Mouse (Mus musculus): ENCODE measurements around the gene Spag9. TPM values are rescaled to one million over a fixed set of nuclear protein-coding genes. Genes with fewer than 3 reads are reported as not detected.
A peak's percentile ranks its signal among the peaks of the same experiment; 100 is the strongest.
"Not testable (repeated sequence)": the region's sequence is repeated elsewhere in the genome, so short reads cannot be mapped to it uniquely, and the experiment has no call there.

The Spag9 gene
- polyA plus RNA-seq, 1 experiment from 2014 or later: 9.2 TPM

DNA sequence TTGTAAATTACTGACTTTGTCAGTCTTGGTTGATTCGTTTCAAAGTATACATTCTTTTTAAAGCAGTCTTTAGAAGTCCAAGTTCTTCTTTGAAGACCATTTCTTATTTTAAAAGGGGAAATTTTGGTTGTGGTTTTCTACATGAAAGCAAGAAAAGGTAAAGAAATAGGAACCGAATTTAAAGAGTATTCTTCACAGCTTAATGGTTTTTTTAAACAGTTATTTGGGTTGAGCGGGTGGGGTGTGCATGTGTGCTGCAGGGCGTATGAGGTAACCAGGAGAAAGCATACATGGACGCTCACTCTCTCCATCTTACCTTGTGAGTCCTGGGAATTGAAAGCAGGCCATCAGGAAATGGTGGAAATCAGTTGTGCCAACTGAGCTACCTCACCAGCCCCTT is 23.2 kb downstream of the Spag9 start:
- Histone ChIP-seq H3K4me1 (replicated peaks) (no peaks in the 10 kb centered on the region), H3K36me3 (replicated peaks) (peaks cover 15% of the 10 kb centered on the region), H3K9me3 (replicated peaks) (no peaks in the 10 kb centered on the region), H3K9ac (no peak overlapping the region), H3K4me2 (no peak overlapping the region), H3K4me3 (replicated peaks) (no peak overlapping the region), H3K27ac (replicated peaks) (no peak overlapping the region), H3K27me3 (no peaks in the 10 kb centered on the region)
- WGBS (ENCODE audit: insufficient replicate concordance): 71% methylated on average over 5 of the region's 5 CpGs
- no peak for ATAC-seq (ENCODE audit: insufficient read depth)

DNA sequence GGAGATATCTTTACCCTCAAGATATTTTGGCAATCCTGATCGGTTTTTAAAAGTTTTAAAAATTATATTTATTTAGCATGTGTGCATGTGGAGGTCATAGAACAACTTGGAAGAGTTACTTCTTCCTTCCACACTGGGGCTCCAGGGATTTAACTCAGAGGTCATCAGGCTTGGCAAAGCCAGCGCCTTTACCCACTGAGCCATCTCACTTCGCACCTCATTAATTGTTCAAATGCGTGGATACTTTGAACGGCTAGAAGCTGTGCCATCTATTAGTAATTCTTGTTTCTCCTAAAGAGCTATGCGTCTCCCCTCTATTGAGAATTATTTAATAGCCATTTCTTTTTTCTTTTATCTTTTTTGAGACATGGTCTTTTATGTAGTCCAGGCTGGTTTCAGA is 24.5 kb downstream of the Spag9 start:
- no peaks in the 10 kb centered on the region for H3K27me3 ChIP-seq
- ATAC-seq (ENCODE audit: insufficient read depth): no peak
- WGBS (ENCODE audit: insufficient replicate concordance): 78% methylated on average over 6 of the region's 6 CpGs

GRCm38 (mm10) chr11:94026289-94026688 is 30.4 kb downstream of the Spag9 start:
- peaks cover 8% of the 10 kb centered on the region for H3K4me1 ChIP-seq (replicated peaks)
- no peak overlapping the region for H3K27ac ChIP-seq (replicated peaks)
- no peaks in the 10 kb centered on the region for H3K36me3 ChIP-seq (replicated peaks)
- H3K4me3 ChIP-seq (replicated peaks): no peak overlapping the region
- H3K9me3 ChIP-seq (replicated peaks): no peaks in the 10 kb centered on the region
- WGBS (ENCODE audit: insufficient replicate concordance): 76% methylated on average over 4 of the region's 4 CpGs
- H3K9ac ChIP-seq: no peak overlapping the region
- H3K27me3 ChIP-seq: no peaks in the 10 kb centered on the region
- ATAC-seq (ENCODE audit: insufficient read depth): no peak
- H3K4me2 ChIP-seq: no peak overlapping the region

More for the DNA sequence above, 24.5 kb downstream of the Spag9 start:
- Histone ChIP-seq H3K9ac (no peak overlapping the region), H3K27ac (replicated peaks) (no peak overlapping the region), H3K36me3 (replicated peaks) (peaks cover 12% of the 10 kb centered on the region), H3K4me1 (replicated peaks) (no peaks in the 10 kb centered on the region), H3K4me2 (no peak overlapping the region), H3K9me3 (replicated peaks) (no peaks in the 10 kb centered on the region), H3K4me3 (replicated peaks) (no peak overlapping the region)

DNA sequence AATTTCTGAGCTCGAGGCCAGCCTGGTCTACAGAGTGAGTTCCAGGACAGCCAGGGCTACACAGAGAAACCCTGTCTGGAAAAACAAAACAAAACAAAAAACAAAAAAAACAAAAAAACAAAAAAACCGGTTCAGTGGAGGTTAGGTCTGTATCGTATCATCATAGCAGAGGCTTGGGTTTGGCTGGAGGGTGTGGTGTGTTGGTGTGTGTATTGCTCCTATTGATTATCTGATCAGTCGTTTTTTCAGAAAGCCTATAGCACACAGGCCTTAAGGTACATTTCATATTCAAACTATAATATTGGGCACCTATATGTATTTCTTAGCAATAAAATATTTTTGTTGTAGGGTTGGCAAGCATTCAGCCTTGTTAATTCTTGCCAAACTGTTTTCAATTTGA is 36.2 kb downstream of the Spag9 start:
- peak; percentile 54; the same call in 1 of the 2 replicates for ATAC-seq (ENCODE audit: insufficient read depth)
- 38% methylated on average over 4 of the region's 4 CpGs for WGBS (ENCODE audit: insufficient replicate concordance)
- peaks cover 18% of the 10 kb centered on the region for H3K4me1 ChIP-seq (replicated peaks)

GRCm38 (mm10) chr11:94032971-94033370 is 37.1 kb downstream of the Spag9 start:
- no peak overlapping the region for H3K9ac ChIP-seq
- no peak overlapping the region for H3K27ac ChIP-seq (replicated peaks)
- peaks cover 18% of the 10 kb centered on the region for H3K4me1 ChIP-seq (replicated peaks)
- no peak overlapping the region for H3K4me3 ChIP-seq (replicated peaks)
- no peak overlapping the region for H3K4me2 ChIP-seq
- ATAC-seq (ENCODE audit: insufficient read depth): no peak
- 55% methylated on average over 2 of the region's 2 CpGs for WGBS (ENCODE audit: insufficient replicate concordance)
- H3K27me3 ChIP-seq: no peaks in the 10 kb centered on the region
- H3K9me3 ChIP-seq (replicated peaks): no peaks in the 10 kb centered on the region
- no peaks in the 10 kb centered on the region for H3K36me3 ChIP-seq (replicated peaks)

More for the DNA sequence above, 36.2 kb downstream of the Spag9 start:
- Histone ChIP-seq H3K4me3 (replicated peaks) (no peak overlapping the region), H3K9ac (no peak overlapping the region), H3K27me3 (no peaks in the 10 kb centered on the region), H3K4me2 (no peak overlapping the region), H3K9me3 (replicated peaks) (no peaks in the 10 kb centered on the region), H3K36me3 (replicated peaks) (no peaks in the 10 kb centered on the region), H3K27ac (replicated peaks) (no peak overlapping the region)

GRCm38 (mm10) chr11:94035974-94036373 is 40.1 kb downstream of the Spag9 start:
- ATAC-seq (ENCODE audit: insufficient read depth): no peak
- 45% methylated on average over 2 of the region's 2 CpGs for WGBS (ENCODE audit: insufficient replicate concordance)
- Histone ChIP-seq H3K27me3 (no peaks in the 10 kb centered on the region), H3K27ac (replicated peaks) (no peak overlapping the region), H3K4me2 (no peak overlapping the region), H3K9ac (no peak overlapping the region), H3K4me1 (replicated peaks) (peaks cover 11% of the 10 kb centered on the region), H3K9me3 (replicated peaks) (no peaks in the 10 kb centered on the region), H3K36me3 (replicated peaks) (no peaks in the 10 kb centered on the region), H3K4me3 (replicated peaks) (no peak overlapping the region)

DNA sequence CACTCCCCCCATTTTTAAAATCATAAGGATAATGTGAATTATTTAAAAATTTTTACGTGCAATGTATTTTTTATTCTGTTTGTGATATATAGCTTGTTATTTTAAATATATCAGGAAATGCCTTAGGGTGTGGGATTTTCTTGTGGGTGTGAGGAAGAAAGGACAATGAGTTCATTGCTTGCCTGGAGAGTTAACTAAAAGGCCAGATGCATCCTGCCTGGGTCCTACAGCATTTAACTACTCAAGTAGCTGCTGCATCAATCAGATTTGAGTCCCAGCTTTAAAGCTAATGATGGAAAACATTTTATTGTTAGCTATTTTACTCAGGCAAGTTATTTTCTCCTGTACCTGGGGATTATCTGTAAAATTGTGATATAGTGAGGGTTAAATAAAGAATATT is 45.6 kb downstream of the Spag9 start:
- Histone ChIP-seq H3K4me2 (no peak overlapping the region), H3K9me3 (replicated peaks) (no peaks in the 10 kb centered on the region), H3K27ac (replicated peaks) (no peak overlapping the region), H3K9ac (no peak overlapping the region), H3K4me3 (replicated peaks) (no peak overlapping the region), H3K36me3 (replicated peaks) (no peaks in the 10 kb centered on the region), H3K4me1 (replicated peaks) (peaks cover 11% of the 10 kb centered on the region), H3K27me3 (no peaks in the 10 kb centered on the region)
- no peak for ATAC-seq (ENCODE audit: insufficient read depth)
- WGBS (ENCODE audit: insufficient replicate concordance): 50% methylated on average over 1 of the region's 1 CpGs

GRCm38 (mm10) chr11:94042301-94042700 is 46.4 kb downstream of the Spag9 start:
- H3K4me3 ChIP-seq (replicated peaks); H3K27ac ChIP-seq (replicated peaks); H3K27me3 ChIP-seq; H3K9me3 ChIP-seq (replicated peaks); ATAC-seq (ENCODE audit: insufficient read depth); H3K36me3 ChIP-seq (replicated peaks); H3K9ac ChIP-seq; H3K4me2 ChIP-seq: not testable (repeated sequence)
- H3K4me1 ChIP-seq (replicated peaks): peaks cover 11% of the 10 kb centered on the region
- WGBS (ENCODE audit: insufficient replicate concordance): 54% methylated on average over 1 of the region's 1 CpGs

DNA sequence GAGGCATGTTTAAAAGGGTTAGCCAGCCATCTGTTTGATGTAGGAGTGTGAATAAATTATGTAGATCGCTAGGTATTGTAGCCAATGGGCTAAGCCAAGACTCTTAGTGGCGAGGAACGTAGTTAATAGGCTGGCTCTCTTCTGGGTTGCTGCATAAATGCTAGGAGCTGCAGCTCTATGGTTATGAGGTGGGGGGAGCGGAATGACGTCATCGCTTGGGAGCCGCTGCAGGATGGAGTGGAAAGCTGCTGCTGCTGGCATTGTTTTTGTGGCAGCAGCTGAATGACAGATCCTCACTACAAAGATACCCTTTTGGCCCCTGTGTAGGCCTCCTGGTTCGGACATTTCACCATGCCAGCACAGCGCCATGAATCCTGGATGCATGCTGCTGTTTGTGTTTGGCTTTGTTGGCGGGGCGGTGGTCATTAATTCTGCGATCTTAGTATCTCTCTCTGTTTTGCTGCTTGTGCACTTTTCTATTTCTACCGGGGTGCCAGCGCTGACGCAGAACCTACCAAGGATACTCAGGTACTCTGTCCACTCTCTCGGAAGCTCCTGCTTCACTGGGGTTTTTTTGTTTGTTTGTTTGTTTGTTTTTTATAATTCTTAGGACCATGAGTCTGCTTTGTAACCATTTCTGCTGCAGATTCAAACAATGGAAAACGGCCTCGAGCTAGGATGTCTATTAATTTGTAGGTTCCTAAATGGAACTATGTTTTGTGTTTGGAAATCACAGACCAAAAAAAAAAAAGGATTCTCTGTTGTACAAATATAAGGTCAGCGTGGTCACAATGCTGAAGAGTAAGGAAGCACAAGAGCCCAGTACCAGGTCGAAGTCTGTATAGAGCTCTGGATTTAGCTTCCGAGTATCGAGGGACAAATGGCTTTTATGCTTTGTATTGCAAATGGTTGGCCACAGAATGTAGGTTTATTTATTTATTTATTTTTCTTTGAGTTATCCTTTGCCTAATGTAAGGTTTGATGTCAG is 48.4 kb downstream of the Spag9 start:
- peak; percentile 65 for ATAC-seq (ENCODE audit: insufficient read depth)
- Histone ChIP-seq H3K36me3 (replicated peaks) (peaks cover 9% of the 10 kb centered on the region; the same call in 1 of the 2 replicates), H3K27ac (replicated peaks) (no peak overlapping the region), H3K4me3 (replicated peaks) (peak overlapping the region; percentile 20), H3K27me3 (no peaks in the 10 kb centered on the region), H3K9ac (no peak overlapping the region), H3K4me1 (replicated peaks) (peaks cover 11% of the 10 kb centered on the region), H3K9me3 (replicated peaks) (no peaks in the 10 kb centered on the region), H3K4me2 (peak overlapping the region; percentile 49)
- 39% methylated on average over 22 of the region's 22 CpGs for WGBS (ENCODE audit: insufficient replicate concordance)

DNA sequence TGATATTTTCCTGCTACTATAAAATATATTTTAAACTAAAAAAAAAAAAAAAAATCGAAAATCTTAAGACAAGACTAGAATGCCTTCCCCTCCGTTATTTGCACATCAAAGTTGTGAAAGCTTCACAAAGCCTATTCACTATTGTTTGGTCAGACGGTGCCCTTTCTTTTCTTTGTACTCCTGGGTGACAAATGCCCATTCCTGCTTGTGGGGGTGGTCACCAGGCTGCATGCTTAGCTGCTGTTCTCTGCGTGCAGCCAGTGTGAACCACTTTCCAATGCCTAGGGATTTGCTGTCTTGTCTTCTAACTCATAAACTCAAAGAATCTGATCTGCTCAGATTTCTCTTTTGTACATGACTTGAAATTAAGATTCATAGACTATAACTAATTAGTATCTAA is 49.1 kb downstream of the Spag9 start:
- peaks cover 11% of the 10 kb centered on the region for H3K4me1 ChIP-seq (replicated peaks)
- H3K4me3 ChIP-seq (replicated peaks): no peak overlapping the region
- H3K27ac ChIP-seq (replicated peaks): no peak overlapping the region
- no peak for ATAC-seq (ENCODE audit: insufficient read depth)
- no peak overlapping the region for H3K9ac ChIP-seq
- H3K9me3 ChIP-seq (replicated peaks): no peaks in the 10 kb centered on the region
- no peak overlapping the region for H3K4me2 ChIP-seq
- no peaks in the 10 kb centered on the region for H3K27me3 ChIP-seq
- 50% methylated on average over 4 of the region's 4 CpGs for WGBS (ENCODE audit: insufficient replicate concordance)
- H3K36me3 ChIP-seq (replicated peaks): peaks cover 9% of the 10 kb centered on the region; the same call in 1 of the 2 replicates

DNA sequence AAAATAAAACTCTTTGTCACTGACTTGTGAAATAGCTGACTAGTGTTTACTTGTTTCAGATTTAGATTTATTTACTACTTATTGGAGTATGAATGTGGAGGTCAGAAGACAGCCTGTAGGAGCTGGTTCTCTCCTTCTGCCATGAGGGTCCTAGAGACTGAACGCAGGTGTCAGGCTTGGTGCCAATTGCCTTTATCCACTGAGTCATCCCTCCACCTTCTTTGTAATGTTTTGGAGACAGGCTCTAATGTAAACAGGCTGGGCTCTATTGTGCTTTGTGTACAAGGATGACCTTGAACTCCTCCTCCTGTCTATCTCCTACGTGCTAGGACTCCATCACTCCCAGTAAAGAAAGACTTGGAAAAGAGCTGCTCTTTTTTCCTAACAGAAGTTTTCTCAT is 51.4 kb downstream of the Spag9 start:
- H3K9ac ChIP-seq: no peak overlapping the region
- H3K27ac ChIP-seq (replicated peaks): no peak overlapping the region
- peaks cover 9% of the 10 kb centered on the region; the same call in 1 of the 2 replicates for H3K36me3 ChIP-seq (replicated peaks)
- 85% methylated on average over 2 of the region's 2 CpGs for WGBS (ENCODE audit: insufficient replicate concordance)
- no peak overlapping the region for H3K4me2 ChIP-seq
- no peaks in the 10 kb centered on the region for H3K27me3 ChIP-seq
- ATAC-seq (ENCODE audit: insufficient read depth): no peak
- no peaks in the 10 kb centered on the region for H3K9me3 ChIP-seq (replicated peaks)
- H3K4me3 ChIP-seq (replicated peaks): no peak overlapping the region
- H3K4me1 ChIP-seq (replicated peaks): peaks cover 11% of the 10 kb centered on the region

Data from liver, embryonic 15.5 days (tissue).